Mouse (Mus musculus) thymus, adult 18-20 months (tissue): ENCODE measurements around the gene Scpep1.
A peak's percentile ranks its signal among the peaks of the same experiment; 100 is the strongest.

Experiments
- DNase-seq, 2 experiments: peaks; one replicate each; pipeline ENCODE4 v3.0.0; 2022; ENCODE audit warnings: mixed read lengths in 2 of 2

Gene Scpep1

DNA sequence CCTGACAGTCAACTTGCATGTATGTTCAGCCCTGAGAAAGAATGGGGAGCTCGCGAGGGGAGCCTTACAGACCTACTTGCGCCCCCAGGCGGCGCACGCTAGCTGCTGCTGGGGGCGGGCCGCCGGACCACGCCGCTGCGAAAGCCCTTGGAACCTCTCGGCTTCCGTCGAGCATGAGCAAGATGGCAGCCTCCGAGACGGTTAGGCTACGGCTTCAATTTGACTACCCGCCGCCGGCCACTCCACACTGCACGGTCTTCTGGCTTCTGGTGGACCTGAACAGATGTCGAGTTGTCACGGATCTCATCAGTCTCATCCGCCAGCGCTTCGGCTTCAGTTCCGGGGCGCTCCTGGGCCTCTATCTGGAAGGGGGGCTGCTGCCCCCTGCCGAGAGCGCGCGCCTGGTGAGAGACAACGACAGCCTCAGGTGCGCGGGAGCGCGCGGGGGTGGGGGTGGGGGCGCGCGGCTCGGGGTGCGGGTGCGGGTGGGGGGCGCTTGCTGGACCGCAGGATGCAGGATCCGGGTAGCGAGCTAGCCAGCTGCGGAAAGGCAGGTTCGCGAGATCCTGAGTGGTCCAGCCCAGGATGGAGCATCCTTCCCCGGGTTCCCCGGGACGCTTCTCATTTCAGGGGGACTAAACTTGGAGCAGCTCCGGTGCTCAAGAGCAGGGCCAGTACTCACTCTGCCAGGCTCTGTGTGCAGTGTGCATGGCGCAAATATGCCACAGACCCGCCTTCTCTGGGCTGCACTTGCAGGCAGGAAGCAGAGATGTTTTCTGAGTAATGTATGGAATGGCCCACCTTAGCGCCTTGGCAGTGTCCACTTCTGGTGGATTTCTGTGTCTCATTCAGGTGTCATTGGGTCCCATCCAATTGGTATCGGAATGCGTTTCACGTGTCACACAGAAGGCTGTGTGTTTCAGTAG is 18.8 kb upstream of the Scpep1 start:
- DNase-seq: peak; percentile 81 to 83

DNA sequence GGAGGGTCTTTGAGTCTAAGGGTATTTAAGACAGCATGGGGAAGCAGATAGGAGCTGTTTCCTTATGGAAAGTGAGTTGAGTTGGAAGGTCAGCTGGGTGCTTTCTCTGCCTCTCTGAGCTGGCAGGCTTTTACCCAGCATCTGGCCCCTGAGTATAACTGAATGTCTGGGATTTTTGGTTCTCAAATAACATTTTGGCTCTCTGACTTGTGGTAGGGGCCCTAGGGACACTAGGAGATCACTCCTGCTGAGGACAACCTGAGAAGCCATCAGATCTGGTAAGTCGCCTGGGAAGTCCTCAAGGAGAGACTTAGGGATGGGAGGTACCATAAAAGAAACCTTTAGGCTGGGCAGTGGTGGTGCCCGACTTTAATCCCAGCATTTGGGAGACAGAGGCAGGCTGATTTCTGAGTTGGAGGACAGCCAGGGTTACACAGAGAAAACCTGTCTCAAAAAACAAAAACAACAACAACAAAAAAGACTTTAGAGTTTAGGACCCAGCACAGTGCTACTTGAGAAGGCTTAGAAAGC is 15.0 kb upstream of the Scpep1 start, which contains the start of gene Coil:
Coil (plus strand) TSS at position 51 of the 531 bp plus-strand sequence.
- no peak for DNase-seq

DNA sequence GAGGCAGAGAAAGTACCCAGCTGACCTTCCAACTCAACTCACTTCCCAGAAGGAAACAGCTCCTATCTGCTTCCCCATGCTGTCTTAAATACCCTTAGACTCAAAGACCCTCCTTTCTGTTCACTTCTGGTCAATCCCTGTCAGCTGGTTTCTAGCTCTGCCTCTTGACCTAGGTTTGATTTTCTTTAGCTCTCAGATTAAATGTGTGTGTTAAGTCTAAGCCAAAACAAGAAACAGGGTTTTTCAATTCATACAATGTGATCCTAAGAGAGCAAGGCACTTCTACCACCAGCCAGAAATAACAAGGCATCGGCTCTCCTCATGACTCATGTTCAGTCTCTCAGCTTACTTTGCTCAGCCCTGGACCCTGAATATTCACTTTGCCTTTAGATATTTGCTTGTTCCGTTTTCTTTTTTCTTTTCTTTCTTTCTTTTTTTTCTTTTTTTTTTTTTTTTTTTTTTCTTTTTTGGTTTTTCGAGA is 11.7 kb upstream of the Scpep1 start, which contains the start of gene Elobl:
Elobl (minus strand) TSS at position 51 of the 481 bp plus-strand sequence.
- no peak for DNase-seq

DNA sequence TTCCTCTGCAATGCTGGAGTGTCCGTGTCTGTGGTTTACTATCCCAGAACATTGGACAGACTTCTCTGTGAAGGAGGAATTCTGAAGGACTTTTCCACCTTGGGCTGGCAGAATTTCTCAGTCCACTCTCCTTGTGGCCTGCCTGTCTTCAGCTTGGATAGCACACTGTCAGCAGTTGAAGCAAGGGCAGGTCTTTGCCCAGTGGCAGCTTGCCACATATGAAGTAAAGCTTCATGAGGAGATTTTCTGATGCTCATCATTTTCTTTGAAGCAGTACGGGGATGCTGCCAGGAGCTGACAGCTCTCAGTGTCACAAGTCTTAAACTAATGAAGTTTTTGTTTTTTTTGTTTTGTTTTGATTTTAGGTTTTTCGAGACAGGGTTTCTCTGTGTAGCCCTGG is 3.6 kb upstream of the Scpep1 start:
- no peak for DNase-seq

DNA sequence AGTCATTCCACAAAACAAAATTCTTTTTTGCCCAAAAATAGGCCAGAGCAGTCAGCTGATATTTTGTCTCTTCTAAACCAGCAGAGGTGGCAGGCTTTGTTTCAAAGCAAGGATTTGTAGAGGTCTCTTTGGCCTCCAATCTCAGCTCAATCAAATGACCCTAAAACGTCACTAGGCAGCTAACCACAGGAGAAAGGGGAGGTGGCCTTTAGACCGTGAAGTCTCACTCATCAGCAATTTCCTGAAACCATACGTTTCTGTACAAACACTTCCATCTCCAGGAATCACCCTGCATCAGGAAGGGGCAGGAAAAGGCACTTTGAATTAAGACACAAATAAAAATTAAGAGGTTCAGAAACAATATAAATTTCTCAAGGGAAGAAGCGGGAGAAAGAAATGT is 462 bp downstream of the Scpep1 start:
- no peak for DNase-seq

DNA sequence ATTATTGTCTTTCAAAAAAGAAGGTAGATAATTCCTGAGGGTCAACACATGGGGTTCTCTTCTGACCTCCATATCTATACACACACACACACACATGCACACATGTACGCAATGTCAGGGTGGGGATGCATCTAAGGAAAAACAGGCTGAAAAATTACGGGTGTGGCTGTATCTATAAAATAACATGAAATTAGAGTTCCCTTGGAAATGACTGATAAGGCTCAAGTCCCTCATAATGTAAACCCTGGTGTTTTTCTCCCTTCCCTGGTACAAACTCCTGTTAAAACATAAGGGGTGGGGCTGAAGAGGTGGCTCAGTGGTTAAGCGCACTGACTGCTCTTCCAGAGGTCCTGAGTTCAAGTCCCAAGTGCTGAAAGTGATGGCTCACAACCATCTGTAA is 1.7 kb downstream of the Scpep1 start:
- no peak for DNase-seq

DNA sequence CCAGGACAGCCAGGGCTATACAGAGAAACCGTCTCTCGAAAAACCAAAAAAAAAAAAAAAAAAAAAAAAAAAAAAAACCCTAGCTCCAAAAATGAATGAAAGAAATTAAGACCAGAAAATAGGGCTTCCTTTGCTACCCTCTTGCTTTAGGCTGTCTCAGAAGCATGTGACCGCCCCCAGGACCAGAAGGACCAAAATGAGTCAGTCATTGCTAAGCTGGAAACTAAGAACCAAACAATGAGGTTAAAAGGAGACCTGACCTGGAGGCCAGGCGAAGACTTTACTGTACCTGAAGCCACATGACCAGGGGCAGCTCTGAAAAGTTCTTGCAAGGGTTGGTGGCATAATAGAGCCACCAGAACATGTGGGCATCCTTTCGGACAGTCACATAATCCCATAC is 3.1 kb downstream of the Scpep1 start:
- no peak for DNase-seq

DNA sequence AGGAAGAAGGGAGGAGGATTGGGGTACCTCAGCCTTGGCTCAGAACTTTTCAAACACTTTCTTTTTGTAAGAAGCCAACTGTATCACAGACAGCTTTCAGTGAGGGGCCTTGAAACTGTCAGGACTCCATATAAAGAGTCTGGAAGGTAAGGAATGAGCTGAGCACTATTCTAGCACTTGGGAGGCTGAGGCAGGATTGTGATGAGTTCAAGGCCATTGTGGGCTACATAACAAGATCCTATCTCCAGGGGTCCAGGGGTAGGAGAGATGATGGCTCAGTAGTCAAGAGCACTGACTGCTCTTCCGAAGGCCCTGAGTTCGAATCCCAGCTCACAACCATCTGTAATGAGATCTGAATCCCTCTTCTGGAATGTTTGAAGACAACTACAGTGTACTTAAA is 3.7 kb downstream of the Scpep1 start:
- DNase-seq: no peak

DNA sequence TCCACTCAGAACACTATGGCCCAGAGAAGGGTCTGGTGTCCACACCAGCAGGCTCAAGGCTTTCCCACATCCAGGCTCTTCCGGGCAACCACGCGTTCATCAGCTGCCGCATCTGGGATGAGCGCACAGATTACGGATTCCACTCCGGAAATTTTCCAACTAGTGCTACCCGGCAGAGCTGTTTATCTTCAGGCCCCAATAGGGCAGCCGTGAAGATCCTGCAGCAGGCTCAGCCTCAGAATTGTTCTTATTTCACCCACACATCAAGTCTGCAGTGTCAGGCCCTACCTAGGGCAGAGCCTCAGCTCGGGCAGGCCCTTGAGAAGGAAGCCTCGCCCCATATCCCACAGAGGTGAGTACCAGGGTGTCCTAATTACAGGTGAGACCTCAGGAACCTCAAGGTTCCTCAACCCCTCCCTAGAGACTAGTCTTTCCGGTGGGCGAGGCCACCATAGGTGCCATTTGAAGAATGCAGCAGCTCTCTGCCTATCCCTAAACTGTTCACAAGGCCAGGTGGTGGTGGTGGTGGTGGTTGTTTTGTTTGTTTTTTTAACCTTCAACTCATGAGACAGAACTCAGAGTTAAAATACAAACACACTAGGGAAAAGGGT is 4.5 kb downstream of the Scpep1 start:
- DNase-seq: no peak

DNA sequence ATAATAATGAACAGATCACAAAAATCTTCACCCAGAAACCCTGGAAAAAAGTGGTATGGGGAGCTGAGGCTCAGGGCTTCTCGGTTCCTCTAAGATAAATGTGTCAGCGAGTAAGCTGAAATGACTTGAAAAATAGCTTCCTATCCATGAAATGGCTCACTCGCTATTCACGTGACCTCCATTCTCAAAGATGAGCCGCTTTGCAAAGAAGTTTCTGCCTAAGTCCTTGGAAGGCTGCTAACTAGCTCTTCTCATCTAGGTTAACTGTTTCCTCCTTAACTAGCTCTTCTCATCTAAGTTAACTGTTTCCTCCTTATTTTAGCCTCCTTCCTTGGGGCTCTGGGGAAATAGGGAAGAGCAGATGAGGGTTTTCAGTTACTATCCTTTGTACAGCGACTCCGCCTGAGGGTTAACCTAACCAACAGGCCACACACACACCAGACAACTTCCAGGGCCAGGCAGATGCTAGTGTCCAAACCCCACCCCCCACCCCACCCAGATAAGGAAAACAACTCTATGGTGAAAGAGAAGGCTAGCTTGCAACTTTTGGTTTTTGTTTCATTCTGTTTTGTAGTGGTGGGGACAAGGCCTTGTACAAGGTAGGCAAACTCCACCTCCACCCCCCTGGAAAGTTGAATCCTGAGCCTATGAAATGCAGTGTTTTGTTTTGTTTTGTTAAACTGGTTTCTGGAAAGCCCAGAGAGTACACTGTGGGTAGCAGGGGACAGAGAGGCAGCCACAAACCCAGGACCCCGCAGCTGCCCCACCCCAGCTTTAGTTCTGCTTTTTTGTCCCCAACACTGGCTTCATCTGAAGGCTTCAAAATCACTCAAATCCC is 5.2 kb downstream of the Scpep1 start:
- DNase-seq: no peak

DNA sequence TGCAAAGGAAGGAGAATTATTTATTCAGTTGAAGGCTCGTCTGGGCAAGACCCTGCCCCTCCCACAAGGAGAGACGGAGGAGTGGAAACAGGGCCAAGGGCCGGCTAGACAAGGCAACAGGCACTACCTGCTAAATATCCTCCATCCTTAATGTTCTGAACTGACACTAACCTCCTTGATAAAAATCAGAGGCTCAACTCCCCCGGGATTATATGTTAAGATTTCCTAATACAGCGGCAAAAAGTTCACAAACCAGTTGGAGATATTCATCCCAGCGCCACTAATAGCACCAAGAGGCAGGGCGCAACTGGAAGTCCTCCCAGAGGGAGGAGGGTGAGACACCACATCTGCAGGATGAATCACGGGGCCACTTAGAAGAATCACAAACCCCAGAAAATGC is 6.4 kb downstream of the Scpep1 start:
- DNase-seq: no peak

DNA sequence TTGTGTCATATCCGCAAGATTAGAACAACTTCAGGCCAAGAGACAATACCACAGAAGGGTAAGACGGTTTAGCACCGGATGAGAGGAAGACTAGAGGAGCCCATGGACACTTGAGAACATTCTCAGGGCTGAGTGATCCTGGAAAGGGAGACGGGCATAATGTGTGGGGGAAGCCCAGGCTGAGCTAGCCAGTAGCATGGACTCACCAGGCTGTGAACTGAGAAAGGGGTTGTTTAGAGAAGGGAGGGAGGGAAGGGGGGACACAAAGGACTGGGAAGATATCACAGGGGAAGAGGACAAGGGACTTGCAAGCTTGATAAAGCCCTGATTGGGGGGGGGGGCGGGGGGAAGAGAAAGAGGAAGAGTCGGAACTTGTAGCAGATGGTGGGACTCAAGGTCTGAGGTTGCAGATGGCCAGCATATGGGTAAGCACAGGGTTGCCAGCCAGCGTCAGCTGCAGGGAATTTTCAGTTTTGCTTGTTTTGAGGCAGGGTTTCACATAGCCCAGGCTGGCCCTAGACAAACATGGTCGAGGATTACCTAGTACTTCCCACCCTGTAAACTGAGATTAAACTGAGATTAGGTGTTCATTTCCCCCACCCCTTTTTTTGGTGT is 9.2 kb downstream of the Scpep1 start:
- no peak for DNase-seq

DNA sequence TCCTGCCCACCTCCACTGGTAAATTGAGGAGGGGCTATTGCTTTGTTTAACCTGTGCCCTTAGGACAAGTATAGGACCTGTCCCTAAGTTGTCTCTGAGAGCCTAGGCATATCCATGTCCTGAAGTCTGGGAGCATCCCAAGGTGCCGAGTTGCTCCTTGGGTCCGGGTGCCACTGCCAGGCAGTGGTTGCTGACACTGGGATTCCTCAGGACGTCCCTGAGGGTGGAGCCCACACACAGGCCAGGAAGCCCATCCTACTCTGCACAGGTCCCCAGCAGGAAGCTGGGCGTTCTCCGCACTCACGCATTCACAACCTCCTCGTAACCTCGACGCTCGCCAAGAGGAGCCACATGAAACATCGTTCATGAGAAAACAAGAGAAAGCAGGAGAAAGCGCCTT is 13.8 kb downstream of the Scpep1 start:
- DNase-seq: no peak

DNA sequence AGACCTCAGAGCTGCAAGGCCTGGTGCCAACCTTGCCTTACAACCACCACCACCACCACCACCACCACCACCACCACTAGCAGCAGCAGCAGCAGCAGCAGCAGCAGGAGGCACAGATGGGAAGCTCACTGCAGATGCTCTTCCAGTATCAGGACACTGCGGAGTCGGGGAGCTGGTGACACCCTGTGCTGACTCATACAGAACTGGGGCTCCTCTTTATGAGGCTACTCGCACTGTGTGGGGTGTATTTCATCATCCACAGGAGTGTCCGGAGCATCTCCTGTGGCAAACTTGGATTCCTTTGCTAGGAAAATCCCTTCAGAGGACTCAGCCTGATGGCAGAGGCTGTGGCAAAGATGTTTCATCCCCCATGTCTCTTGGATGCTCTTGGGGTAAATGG is 15.6 kb downstream of the Scpep1 start:
- DNase-seq: no peak

DNA sequence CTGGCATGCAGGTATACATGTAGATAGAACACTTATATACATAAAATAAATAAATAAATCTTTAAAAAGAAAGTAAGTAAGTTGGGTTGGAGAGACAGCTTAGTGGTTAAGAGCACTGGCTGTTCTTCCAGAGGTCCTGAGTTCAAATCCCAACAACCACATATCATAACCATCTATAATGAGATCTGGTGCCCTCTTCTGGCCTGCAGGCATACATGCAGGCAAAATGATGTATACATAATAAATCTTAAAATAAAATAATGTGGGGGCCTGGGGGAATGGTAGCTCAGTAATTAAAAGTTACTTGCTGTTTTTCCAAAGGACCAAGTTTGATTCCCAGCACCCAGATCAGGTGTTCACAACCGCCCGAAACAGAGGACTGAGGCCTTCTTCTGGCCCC is 16.5 kb downstream of the Scpep1 start:
- DNase-seq: no peak

DNA sequence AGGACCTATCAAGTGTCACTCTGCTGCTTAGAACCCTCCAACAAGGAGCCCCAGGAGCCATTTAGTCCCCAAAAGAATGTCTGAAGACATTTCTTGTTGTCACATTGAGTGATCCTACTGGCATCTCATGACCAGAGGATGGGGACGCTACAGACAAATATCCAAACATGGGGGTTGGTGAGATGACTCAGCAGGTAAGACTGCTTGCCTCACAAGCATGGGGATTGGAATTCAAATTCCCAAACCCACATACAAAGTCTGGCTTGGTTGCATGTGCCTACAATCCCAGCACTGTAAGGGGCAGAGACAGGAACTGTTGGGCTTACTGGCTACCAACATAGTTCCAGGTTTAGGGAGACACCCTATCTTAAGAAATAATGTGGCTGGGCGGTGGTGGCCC is 17.4 kb downstream of the Scpep1 start:
- DNase-seq: no peak

DNA sequence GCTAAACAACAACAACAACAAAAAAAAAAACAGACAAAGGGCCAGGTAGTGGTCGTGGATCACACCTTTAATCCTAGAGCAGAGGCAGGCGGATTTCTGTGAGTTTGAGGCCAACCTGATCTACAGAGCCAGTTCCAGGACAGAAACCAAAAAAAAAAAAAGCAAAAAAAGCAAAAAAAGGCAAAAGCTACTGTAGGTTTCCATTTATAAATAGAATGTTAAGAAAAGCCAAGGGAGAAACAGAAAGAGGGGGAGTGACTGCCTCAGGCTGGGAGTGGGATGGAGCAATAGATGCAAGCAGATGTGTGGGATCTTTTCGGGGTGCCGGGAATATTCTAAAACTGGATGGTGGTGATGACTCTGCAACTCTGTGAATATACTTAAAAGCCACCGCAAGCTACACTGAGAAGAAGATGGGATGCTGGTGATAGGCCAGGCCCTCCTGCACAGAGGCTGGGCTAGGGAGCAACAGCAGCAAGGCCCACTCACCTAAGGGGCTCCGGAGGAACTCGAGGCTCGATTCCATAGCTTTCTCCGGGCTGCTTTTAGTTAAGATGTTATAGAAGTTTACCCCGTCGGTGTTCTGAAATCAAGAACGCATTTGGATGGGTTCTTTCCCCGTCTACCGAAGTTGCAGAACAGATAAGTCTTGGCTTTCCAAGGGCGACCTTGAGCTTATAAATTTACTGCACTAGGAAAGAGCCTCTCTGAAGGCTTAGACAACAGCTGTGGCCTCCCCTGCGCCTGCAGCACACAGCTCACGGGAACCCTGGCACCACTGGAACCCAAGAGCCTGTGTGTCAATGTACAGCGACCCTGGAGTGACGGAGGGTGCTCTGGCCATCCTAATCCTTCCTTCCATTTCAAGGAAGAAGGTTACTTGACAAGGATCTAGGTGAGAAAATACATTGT is 20.9 kb downstream of the Scpep1 start:
- DNase-seq: no peak

DNA sequence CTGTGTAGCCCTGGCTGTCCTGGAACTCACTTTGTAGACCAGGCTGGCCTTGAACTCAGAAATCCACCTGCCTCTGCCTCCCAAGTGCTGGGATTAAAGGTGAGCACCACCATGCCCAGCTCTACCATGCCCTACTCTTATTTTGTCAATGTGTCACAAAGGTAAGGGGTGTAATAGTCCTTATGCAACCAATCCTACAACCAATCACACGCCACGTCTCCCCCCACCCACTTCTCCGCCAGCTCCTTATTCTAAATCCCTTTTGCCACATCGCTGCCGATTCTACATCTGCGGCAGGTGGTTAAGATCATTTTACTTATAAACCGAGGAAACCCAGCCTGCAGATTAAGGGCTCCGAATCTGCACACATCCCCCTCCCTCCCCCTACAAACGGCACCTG is 22.2 kb downstream of the Scpep1 start:
- DNase-seq: no peak

DNA sequence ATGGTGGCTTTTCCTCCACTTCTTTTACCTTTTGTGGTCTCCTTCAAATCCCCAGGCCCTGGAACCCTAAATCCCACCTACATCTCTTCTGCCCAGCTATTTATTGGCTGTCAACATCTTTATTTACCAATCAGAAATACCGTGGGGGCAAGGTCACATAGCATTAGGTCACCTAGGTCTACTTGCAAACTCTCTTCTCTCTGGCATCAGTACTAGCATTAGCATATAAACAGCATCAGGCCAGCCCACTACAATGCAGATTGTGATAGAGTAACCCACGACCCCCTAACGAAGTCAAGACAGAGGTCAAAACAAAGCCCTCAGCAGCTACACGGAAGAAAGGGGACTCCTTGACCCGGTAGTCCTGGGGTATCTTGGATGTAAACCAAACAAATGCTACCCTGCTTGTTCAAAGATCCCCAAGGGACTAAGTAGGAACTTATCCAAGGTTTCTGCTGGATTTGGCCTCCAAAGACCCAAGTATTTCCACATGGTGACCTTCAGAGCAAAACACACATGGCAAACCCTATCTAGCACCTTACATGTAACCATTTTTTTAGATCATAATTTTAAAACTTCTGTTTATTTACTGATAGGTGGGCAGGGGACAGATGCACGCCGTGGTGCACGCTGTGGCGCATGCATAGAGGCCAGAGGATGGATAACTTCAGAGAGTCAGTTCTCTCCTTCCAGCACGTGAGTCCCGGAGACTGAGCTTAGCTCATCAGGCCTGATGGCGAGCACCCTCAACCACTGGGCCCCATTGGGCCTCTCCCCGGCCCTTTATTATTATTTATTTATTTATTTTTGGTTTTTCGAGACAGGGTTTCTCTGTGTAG is 23.4 kb downstream of the Scpep1 start:
- DNase-seq: no peak

DNA sequence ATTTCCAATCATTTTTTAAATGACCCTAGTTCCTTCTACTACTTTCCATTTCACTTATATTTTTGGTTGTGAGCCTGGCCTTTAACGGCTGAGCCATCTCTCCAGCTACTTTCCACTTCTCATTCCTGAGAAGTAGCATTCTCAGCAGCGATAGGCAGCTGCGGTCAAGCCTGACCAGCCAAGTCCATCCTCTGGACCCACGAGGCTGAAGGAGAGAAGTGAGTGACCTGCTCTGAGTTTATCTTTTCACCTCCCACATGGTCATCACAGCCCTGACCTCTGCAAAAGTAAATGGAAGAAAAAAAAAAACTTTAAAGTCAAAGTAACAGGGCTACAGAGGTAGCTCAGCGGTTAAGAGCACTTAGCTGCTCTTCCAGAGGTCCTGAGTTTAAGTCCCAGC is 28.7 kb downstream of the Scpep1 start:
- no peak for DNase-seq
